Comparison of ENCODE assay signal across 8 mouse cellular contexts in the genomic region with DNA sequence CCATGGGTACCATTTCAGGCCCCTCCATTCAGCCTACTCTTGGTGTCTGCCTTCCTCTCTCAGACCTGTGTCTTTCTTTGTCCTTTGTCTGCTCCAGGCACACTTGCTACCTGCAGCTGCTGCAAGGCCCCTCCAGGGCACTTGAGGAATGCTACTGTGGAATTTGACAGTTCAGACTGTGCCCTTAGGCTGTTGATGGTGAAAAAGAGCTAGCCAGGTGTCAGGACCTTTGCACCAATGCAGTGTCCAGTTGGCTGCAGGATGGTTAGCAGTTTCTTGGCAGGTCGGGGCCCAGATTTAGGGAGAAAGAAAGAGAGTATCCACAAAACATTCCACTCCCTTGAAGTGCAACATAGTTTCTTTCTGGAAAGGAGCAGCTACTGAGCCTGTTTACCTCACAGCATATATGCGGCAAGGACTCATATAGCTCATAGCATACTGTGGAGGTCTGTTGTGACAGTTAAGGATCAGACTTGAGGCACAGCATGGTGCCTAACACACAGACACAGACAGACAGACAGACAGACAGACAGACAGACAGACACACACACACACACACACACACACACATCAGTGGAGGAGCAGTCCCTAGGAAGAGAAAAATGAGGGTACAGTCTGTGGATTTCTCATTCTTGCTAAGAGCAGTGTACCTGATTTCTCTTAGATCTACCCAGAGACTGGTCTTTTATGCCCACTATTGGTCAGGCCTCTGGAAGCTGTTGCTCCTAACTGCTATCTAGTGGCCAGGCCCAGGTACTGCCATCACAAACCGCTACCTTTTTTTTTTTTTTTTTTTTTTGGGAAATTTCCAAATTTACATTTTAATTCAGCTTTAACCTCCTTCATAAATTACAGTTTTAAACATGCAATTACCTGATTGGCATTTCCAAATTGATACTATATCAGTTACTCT. TPM values are rescaled to one million over a fixed set of nuclear protein-coding genes. Genes with fewer than 3 reads are reported as not detected.
A peak's percentile ranks its signal among the peaks of the same experiment; 100 is the strongest.
DNase-seq lines count a peak whose midpoint lies in the region; ATAC-seq lines count a peak whose summit lies in the region.

No protein-coding gene starts in this region.

- no peaks in the 10 kb centered on the region for H3K4me1 ChIP-seq in embryonic facial prominence, embryonic 13.5 days

- 39% methylated on average over 3 of the region's 3 CpGs for WGBS in embryonic facial prominence, embryonic 13.5 days

- peak; percentile 41 for DNase-seq in adrenal gland, postnatal 14 days
- no peak for DNase-seq in adrenal gland, adult 18-20 months (ENCODE audit: low spot score in 2 of 2)
- peak; percentile 42 for DNase-seq in kidney, postnatal 10 days
- no peak for DNase-seq in gastrocnemius, postnatal 10 days
- DNase-seq in frontal cortex, postnatal 14 days (ENCODE audit: low spot score in 2 of 2), result no peak

- no peaks in the 10 kb centered on the region for H3K27me3 ChIP-seq in embryonic facial prominence, embryonic 13.5 days

- no peak overlapping the region for H3K4me3 ChIP-seq in embryonic facial prominence, embryonic 13.5 days

- no peaks in the 10 kb centered on the region for H3K36me3 ChIP-seq in embryonic facial prominence, embryonic 13.5 days

- no peak overlapping the region for H3K27ac ChIP-seq in embryonic facial prominence, embryonic 13.5 days

- peak overlapping the region; percentile 40; the same call in 1 of the 2 replicates for H3K9ac ChIP-seq in embryonic facial prominence, embryonic 13.5 days

- peak; percentile 91 for ATAC-seq in CD4-positive, CD25-positive, alpha-beta regulatory T cell, adult 4 months
- ATAC-seq in embryonic facial prominence, embryonic 13.5 days (ENCODE audit: insufficient number of reproducible peaks, insufficient read depth, low FRiP score, low TSS enrichment, low read depth), result no peak
- peak; percentile 66 for ATAC-seq in monocyte, adult 5-6 weeks (replicated peaks; ENCODE audit: insufficient number of reproducible peaks, low FRiP score, low TSS enrichment, poor library complexity, severe bottlenecking)

- H3K9me3 ChIP-seq in embryonic facial prominence, embryonic 13.5 days, result no peaks in the 10 kb centered on the region

- no peak overlapping the region for H3K4me2 ChIP-seq in embryonic facial prominence, embryonic 13.5 days

RNA-seq across cellular contexts. Expression of gene Pigc, which starts 6.3 kb away (rescaled TPM):
- 18.0 and 23.1 TPM in 2 replicates for total RNA-seq in adrenal gland, postnatal 14 days (2021)
- 10 to 100 TPM; 16.8 to 17.7 TPM for total RNA-seq in adrenal gland, adult 18-20 months (2021)
- 10 to 100 TPM; 26.7 to 28.0 TPM for polyA plus RNA-seq in CD4-positive, CD25-positive, alpha-beta regulatory T cell, adult 4 months (2017; shearing (Covaris generic))
- 50.4 and 51.4 TPM in 2 replicates for polyA plus RNA-seq in embryonic facial prominence, embryonic 13.5 days (2015; fragmentation: Nextera tagmentation; extraction: Ambion mirVana)
- 24.8 to 30.8 TPM (median 27.2 TPM) in 3 replicates for total RNA-seq in monocyte, adult 5-6 weeks (2017)
- 10 to 100 TPM; 15.9 to 19.5 TPM for total RNA-seq in gastrocnemius, postnatal 10 days (2021)

RNA-seq across cellular contexts. Expression of gene 4930558K02Rik, which starts 16.7 kb away (rescaled TPM):
- not detected in 2 replicates for total RNA-seq in adrenal gland, postnatal 14 days (2021)
- total RNA-seq in adrenal gland, adult 18-20 months (2021), result under 1 TPM in 1 of 2 experiments, not detected in 1; 0.32 TPM
- polyA plus RNA-seq in CD4-positive, CD25-positive, alpha-beta regulatory T cell, adult 4 months (2017; shearing (Covaris generic)), result not detected
- not detected in 2 replicates for polyA plus RNA-seq in embryonic facial prominence, embryonic 13.5 days (2015; fragmentation: Nextera tagmentation; extraction: Ambion mirVana)
- not detected in 3 replicates for total RNA-seq in monocyte, adult 5-6 weeks (2017)
- total RNA-seq in gastrocnemius, postnatal 10 days (2021), result not detected

Comparison
In these comparisons a context has a peak if more than half of its experiments do, and no peak if none do; other contexts are left out.
1. DNase-seq: peak in adrenal gland, postnatal 14 days (single experiment) and kidney, postnatal 10 days (single experiment); none in adrenal gland, adult 18-20 months (0 of 2), gastrocnemius, postnatal 10 days (single experiment) and frontal cortex, postnatal 14 days (0 of 2).